Mouse (Mus musculus) intestine, embryonic 16.5 days (tissue): Measurements from ENCODE around the gene Syce1. TPM values are rescaled to one million over a fixed set of nuclear protein-coding genes. Genes with fewer than 3 reads are reported as not detected.

Source experiments
- ATAC-seq: fragments of 200-750 bp; cut with Nextera tagmentation; 2 replicates; pipeline ENCODE4 v1.8.0; 2017; ENCODE audit warnings: moderate TSS enrichment, moderate library complexity
- H3K27ac ChIP-seq: fragments of 300-500 bp; sonication (generic); 2 replicates; pipeline ENCODE4 v1.5.1; 2014; ENCODE audit warnings: mild to moderate bottlenecking, low read length
- H3K27me3 ChIP-seq: fragments of 300-500 bp; sonication (generic); replicated peaks from 2 replicates; pipeline ENCODE4 v1.6.1; 2014; ENCODE audit warnings: low read length, control low read depth, mixed read lengths; ENCODE audit not compliant: control insufficient read depth, insufficient read depth
- H3K36me3 ChIP-seq: fragments of 300-500 bp; sonication (generic); 2 replicates; pipeline ENCODE4 v1.6.1; 2014; ENCODE audit warnings: low read length, control low read depth; ENCODE audit not compliant: control insufficient read depth, insufficient read depth
- H3K4me1 ChIP-seq: fragments of 300-500 bp; sonication (generic); 2 replicates; pipeline ENCODE4 v1.6.1; 2014; ENCODE audit warnings: low read length, control low read depth, mixed read lengths; ENCODE audit not compliant: control insufficient read depth, insufficient read depth
- H3K4me2 ChIP-seq: fragments of 300-500 bp; sonication (generic); 2 replicates; pipeline ENCODE4 v1.6.1; 2014; ENCODE audit warnings: low read depth, low read length, control low read depth
- H3K4me3 ChIP-seq: fragments of 300-500 bp; sonication (generic); 2 replicates; pipeline ENCODE4 v1.5.1; 2014; ENCODE audit warnings: mild to moderate bottlenecking, low read length
- H3K9ac ChIP-seq: fragments of 300-500 bp; sonication (generic); 2 replicates; pipeline ENCODE4 v1.6.1; 2014; ENCODE audit warnings: low read depth, low read length
- H3K9me3 ChIP-seq: fragments of 300-500 bp; sonication (generic); 2 replicates; pipeline ENCODE4 v1.6.1; 2016; ENCODE audit warnings: low read length, control low read depth; ENCODE audit not compliant: control insufficient read depth
- WGBS: fragments of 180-500 bp; shearing (Covaris S2); extraction: QIAGEN DNeasy Blood & Tissue Kit; methylation state at CpG from one replicate; pipeline ENCODE4 v1.1.7; 2014; 5-methylcytosine and 5-hydroxymethylcytosine counted together
- polyA plus RNA-seq: library from polyadenylated mRNA; unstranded; fragments of >200 nt; fragmentation: Nextera tagmentation; extraction: Ambion mirVana; gene quantifications from 2 replicates; pipeline ENCODE4 v1.2.1, GENCODE M21; 2015

Gene Syce1
- polyA plus RNA-seq, 1 experiment from 2014 or later, result 0.38 TPM

DNA sequence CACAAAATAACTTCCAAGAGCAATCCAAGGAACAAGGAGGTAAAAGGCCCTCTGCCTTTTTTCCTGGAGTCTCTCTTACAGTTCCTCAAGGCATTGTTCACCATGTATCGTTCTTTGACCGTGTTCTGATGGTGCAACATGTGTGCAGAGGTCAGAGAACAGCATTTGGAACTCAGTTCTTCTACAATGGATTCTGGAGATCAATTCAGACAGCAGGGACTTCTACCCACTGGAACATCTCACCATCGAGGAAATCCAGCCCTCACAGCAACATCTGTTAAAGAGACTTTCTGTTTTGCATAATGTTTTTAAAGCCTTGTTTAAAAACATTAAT is 38.9 kb downstream of the Syce1 start:
- Histone ChIP-seq H3K36me3 (no peaks in the 10 kb centered on the region), H3K9ac (no peak overlapping the region), H3K4me1 (no peaks in the 10 kb centered on the region), H3K4me3 (no peak overlapping the region), H3K27me3 (no peaks in the 10 kb centered on the region), H3K27ac (no peak overlapping the region), H3K9me3 (no peaks in the 10 kb centered on the region), H3K4me2 (no peak overlapping the region)
- 82% methylated on average over 3 of the region's 3 CpGs for WGBS
- ATAC-seq, result no peak

DNA sequence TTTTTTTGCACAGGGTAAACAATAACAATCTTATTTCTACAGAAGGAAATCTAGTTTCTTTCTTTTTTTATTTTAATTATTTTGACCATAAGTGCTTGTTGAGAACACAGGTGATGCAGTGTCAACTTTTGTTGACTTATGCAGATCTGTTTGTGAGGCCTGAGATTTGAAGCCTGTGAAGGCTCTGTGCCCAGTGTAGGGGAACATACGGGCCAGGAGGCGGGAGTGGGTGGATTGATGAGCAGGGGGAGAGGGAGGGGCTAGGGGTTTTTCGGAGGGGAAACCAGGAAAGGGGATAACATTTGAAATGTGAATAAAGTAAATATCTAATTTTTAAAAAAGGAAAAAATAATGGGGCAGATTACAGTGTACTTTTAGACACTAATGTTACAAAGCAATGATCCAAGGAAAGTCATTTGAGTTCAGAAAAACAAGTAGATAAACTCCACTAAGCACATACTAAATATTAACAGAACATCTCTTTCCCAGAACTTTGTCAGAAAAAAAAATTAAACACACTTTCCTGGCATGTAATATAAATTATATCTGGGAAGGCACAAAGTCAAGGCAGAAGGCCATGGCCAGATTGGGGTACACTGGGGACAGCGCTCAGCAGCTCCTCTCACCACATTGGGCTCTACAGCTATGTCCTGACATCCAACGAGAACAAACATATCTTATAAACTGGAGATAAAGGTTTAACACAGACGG is 39.4 kb downstream of the Syce1 start:
- no peaks in the 10 kb centered on the region for H3K4me1 ChIP-seq
- H3K4me2 ChIP-seq, result no peak overlapping the region
- no peak overlapping the region for H3K9ac ChIP-seq
- no peaks in the 10 kb centered on the region for H3K36me3 ChIP-seq
- no peak for ATAC-seq
- H3K27ac ChIP-seq, result no peak overlapping the region
- 81% methylated on average over 6 of the region's 6 CpGs for WGBS
- no peak overlapping the region for H3K4me3 ChIP-seq
- H3K27me3 ChIP-seq, result no peaks in the 10 kb centered on the region
- H3K9me3 ChIP-seq, result no peaks in the 10 kb centered on the region

DNA sequence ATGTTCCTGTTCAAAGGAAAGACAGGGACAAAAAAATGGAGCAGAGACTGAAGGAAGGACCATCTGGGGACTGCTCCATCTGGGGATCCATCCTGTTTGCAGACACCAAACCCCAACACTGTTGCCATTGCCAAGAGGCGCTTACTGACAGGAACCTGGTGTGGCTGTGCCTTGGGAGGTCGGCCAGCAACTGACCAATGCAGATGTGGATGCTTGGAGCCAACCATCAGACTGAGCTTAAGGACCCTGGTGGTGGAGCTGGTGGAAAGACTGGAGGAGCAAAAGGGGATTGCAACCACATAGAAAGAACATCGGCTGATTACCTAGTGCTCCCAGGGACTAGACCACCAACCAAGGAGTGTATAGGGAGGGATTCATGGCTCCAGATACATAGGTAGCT is 40.2 kb downstream of the Syce1 start:
- Histone ChIP-seq H3K9ac (no peak overlapping the region), H3K36me3 (no peaks in the 10 kb centered on the region), H3K4me3 (no peak overlapping the region), H3K27ac (no peak overlapping the region), H3K4me1 (no peaks in the 10 kb centered on the region), H3K27me3 (no peaks in the 10 kb centered on the region), H3K9me3 (no peaks in the 10 kb centered on the region), H3K4me2 (no peak overlapping the region)
- ATAC-seq, result no peak
- 79% methylated on average over 3 of the region's 3 CpGs for WGBS

DNA sequence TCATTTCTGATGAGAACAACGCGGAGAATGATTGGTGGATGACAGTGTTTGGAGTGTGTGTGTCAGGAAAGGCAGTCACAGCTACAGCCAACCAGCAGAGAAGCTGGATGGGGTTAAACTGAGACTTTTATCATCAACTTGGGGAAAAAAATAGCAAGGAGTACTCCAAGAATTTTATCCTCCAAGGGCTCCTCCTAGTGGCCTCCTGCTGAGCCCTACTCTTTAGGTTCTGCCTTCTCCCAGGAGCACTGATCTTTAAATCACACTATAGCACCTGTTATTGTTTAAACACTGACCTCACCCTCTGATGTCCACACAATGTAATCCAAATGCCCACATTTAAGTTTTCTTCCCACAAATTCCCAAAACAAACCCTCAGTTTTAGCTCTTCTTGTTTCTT is 54.5 kb downstream of the Syce1 start:
- H3K4me2 ChIP-seq, result no peak overlapping the region
- no peaks in the 10 kb centered on the region for H3K4me1 ChIP-seq
- 69% methylated on average over 2 of the region's 2 CpGs for WGBS
- no peaks in the 10 kb centered on the region for H3K9me3 ChIP-seq
- no peak overlapping the region for H3K9ac ChIP-seq
- ATAC-seq, result no peak
- H3K27me3 ChIP-seq, result no peaks in the 10 kb centered on the region
- no peaks in the 10 kb centered on the region for H3K36me3 ChIP-seq
- no peak overlapping the region for H3K4me3 ChIP-seq
- no peak overlapping the region for H3K27ac ChIP-seq

Other genes starting within 250 kb of the Syce1 start
- not detected in 2 replicates for gene Olfr538, start 220.0 kb downstream of the Syce1 start, polyA plus RNA-seq
- not detected in 2 replicates for gene Olfr46, start 186.6 kb downstream of the Syce1 start, polyA plus RNA-seq
- gene Olfr61, start 158.9 kb downstream of the Syce1 start, polyA plus RNA-seq, result not detected in 2 replicates
- not detected in 2 replicates for gene Olfr53, start 141.4 kb downstream of the Syce1 start, polyA plus RNA-seq
- not detected in 2 replicates for gene Olfr539, start 127.9 kb downstream of the Syce1 start, polyA plus RNA-seq
- gene Olfr45, start 105.9 kb downstream of the Syce1 start, polyA plus RNA-seq, result not detected in 2 replicates
- gene Olfr541, start 90.6 kb downstream of the Syce1 start, polyA plus RNA-seq, result not detected in 2 replicates
- gene Cyp2e1, start 24.1 kb downstream of the Syce1 start, polyA plus RNA-seq, result not detected in 2 replicates
- 0.95 and 1.1 TPM in 2 replicates for gene Zfp941, start 34.3 kb upstream of the Syce1 start, polyA plus RNA-seq
- 6.1 and 7.5 TPM in 2 replicates for gene Urah, start 47.2 kb upstream of the Syce1 start, polyA plus RNA-seq
- gene Scgb1c1, start 57.7 kb upstream of the Syce1 start, polyA plus RNA-seq, result not detected in 2 replicates
- gene Odf3, start 60.0 kb upstream of the Syce1 start, polyA plus RNA-seq, result not detected in 2 replicates
- gene Gm45785, start 68.5 kb upstream of the Syce1 start, polyA plus RNA-seq, result not detected in 2 replicates
- gene Ric8a, start 69.1 kb upstream of the Syce1 start, polyA plus RNA-seq, result 68.3 and 70.1 TPM in 2 replicates
- 33.1 and 35.1 TPM in 2 replicates for gene Bet1l, start 69.7 kb upstream of the Syce1 start, polyA plus RNA-seq
- 182 and 197 TPM in 2 replicates for gene Psmd13, start 94.1 kb upstream of the Syce1 start, polyA plus RNA-seq
- gene Sirt3, start 94.5 kb upstream of the Syce1 start, polyA plus RNA-seq, result 38.6 and 39.2 TPM in 2 replicates
- 0.45 and 0.62 TPM in 2 replicates for gene Cox8b, start 112.6 kb upstream of the Syce1 start, polyA plus RNA-seq
- 71.1 and 80.5 TPM in 2 replicates for gene Nlrp6, start 133.1 kb upstream of the Syce1 start, polyA plus RNA-seq
- gene Pgghg, start 153.5 kb upstream of the Syce1 start, polyA plus RNA-seq, result 23.4 and 23.6 TPM in 2 replicates
- 2.0 and 2.4 TPM in 2 replicates for gene Ifitm5, start 162.4 kb upstream of the Syce1 start, polyA plus RNA-seq
- gene Gm45717, start 168.1 kb upstream of the Syce1 start, polyA plus RNA-seq, result 1.0 TPM in 1 of 2 replicates, not detected in the other
- 1,203 and 1,252 TPM in 2 replicates for gene Ifitm2, start 168.1 kb upstream of the Syce1 start, polyA plus RNA-seq
- gene Ifitm1, start 179.4 kb upstream of the Syce1 start, polyA plus RNA-seq, result 117 and 123 TPM in 2 replicates
- 255 and 269 TPM in 2 replicates for gene Ifitm3, start 222.9 kb upstream of the Syce1 start, polyA plus RNA-seq
- gene Ifitm6, start 230.1 kb upstream of the Syce1 start, polyA plus RNA-seq, result 1.9 and 2.0 TPM in 2 replicates
- not detected in 2 replicates for gene Gm17387, start 241.3 kb upstream of the Syce1 start, polyA plus RNA-seq